Mouse (Mus musculus) urinary bladder, postnatal 10 days (tissue): ENCODE measurements around the gene Fgfr2.
"Not testable (repeated sequence)": the region's sequence is repeated elsewhere in the genome, so short reads cannot be mapped to it uniquely, and the experiment has no call there.

Experiments
- DNase-seq: peaks from one replicate; pipeline ENCODE4 v3.0.0; 2022; ENCODE audit warnings: low spot score

Fgfr2 gene

DNA sequence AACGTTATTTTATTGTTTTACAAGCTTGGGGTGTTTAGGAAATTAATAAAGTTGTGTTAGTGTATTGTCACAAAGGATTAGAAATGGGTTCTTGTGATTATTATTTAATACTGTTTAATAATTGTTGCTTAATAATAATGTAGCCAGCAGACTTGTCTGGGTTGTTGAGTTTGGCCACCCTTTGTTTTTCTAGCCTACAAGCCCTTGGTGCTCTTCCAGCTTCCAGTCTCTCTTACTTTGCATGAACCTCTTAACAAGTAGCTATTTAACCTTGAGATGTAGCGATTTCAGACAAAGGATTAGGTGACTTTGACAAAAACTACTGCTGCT is 1711.2 kb downstream of the Fgfr2 start:
- no peak for DNase-seq

DNA sequence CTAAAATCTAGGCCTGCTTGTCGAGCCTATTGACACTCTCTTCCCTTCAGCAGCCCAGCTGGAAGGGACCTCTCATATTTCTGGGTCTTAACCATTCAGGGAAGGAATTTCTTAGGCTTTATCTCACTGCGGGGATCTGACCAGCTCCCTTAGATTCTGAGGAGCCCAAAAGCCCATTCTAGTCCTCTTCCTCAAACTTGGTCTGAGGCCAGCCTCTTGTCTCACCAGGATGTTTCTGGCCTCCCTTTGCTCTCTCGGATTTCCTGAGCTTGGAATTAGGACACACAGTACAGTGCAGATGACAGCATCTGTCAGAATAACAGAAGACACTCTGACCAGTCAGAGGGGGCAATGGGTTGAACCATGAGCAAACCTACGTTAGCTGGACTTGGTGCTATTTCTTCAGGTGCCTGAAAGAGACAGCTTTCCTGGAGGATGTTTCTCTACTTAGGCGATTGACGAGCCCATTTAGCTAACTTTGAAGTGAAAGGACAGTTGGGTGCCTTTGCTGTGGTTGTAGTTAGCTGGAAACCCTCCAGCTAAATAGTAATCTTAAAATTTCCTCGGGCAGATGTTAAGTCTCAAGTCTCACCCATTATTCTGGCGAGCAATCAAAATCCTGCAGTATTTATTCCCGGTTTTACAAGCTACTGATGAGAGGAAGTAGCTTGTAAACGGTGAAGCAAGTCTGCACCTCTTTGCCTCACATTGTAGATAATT is 1711.8 kb downstream of the Fgfr2 start:
- DNase-seq, result no peak

- DNase-seq, result peak; percentile 96
These were observed 1712.6 kb downstream of the Fgfr2 start, which contains the start of the genes Ikzf5 and Acadsb for GRCm38 (mm10) chr7:131410416-131411058. Ikzf5 (minus strand) TSS chr7:131410521. Acadsb (plus strand) TSS chr7:131410601.

GRCm38 (mm10) chr7:131409988-131410385 is 1713.2 kb downstream of the Fgfr2 start:
- no peak for DNase-seq

- no peak for DNase-seq
These were observed 1713.7 kb downstream of the Fgfr2 start for GRCm38 (mm10) chr7:131409321-131409987.

DNA sequence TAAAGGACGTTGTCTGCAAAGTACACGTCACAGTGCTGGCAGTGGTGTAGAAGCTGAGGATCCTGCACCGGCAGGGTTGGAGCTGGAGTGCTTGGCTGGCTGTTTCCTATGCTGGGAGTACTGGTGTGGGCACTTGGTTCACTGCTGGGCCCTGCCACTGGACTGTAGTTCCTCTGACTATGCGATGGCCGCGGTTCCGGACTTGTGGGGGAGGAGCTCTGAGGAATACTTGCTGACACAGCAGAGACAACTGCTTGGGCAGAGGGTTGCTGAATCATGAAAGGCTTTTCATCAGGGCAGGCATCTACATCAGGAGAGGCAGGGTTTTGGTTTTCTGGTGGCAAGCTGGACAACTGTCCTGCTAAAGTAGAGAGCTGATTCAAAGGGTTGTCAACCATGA is 1731.4 kb downstream of the Fgfr2 start:
- not testable (repeated sequence) for DNase-seq

DNA sequence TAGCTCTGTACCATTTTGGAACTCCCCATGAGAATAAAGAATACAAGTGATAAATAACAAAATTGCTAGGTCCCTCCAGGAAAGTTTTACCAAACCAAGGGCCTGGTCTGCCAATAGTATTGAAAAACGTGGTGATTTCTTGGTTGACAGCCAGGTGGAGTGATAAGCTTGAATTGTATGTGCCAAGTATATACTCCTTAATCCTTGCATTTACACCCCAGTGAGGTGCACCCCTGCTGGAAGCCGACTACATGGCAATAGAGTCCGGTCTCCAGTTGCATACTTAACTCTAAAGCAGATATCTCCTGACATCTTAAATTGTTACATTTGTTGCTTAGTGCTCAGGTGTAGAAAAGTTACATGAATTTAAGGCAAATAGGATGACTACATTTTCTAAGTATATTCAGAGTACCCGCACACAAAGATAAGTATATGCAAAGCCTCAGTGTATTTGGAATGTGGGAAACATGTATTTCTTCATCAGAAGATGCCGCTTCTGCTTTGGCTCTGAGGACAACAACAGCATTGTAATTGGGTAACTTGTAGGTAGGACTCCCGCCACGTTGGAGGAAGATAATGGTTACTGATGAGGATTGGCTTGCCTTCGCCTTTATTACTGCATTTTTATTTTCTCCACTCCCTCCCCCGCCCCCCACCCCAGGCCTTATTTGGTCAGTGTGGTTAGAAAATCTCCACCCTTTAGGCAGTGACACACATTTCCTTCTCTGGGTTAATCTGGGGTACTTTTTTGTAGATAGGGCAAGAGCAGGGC is 1751.1 kb downstream of the Fgfr2 start:
- no peak for DNase-seq

GRCm38 (mm10) chr7:131371470-131371860 is 1751.7 kb downstream of the Fgfr2 start:
- DNase-seq, result no peak

GRCm38 (mm10) chr7:131370648-131371469 is 1752.3 kb downstream of the Fgfr2 start, which contains the start of gene Pstk:
Pstk (plus strand) TSS chr7:131371141.
- peak; percentile 44 for DNase-seq

DNA sequence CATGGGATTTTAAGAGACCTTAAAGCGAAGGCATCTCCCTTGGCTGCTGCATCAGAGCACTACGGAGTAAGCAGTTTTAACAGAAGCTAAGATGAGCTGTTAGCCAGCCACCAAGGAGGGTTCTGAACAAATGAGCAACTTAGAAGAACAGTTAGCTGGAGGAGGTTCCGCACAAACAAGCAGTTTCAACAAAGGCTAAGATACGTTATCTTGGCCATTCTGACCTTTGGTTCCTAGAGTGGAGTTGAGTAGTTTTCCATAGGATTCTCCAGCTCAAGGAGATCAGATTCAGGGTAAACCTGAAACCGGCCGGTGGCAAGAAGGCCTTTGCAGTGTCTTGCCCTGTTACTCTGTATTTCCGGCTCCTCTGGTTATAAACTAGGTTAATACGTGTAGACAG is 1759.0 kb downstream of the Fgfr2 start:
- no peak for DNase-seq

GRCm38 (mm10) chr7:131362615-131363300 is 1760.4 kb downstream of the Fgfr2 start, which contains the start of gene 2310057M21Rik:
2310057M21Rik (minus strand) TSS chr7:131362759.
- DNase-seq, result peak; percentile 76

DNA sequence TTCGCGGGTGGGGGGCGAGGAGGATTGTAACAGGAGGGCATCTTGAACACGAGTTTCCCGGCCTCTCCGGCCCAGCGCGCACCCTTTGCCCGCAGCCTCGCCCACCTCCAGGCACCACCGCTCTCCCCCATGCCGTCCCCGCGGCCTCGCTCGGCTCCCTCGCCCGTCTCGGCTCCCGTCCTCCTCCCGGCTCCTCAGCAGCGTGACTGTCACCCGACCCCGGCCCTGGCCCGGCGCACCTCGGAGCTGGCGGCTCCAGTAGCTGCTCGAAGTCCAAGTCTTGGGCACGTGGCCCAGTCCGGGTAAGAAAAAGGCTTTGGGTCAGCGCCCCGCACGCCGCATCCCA is 1760.9 kb downstream of the Fgfr2 start:
- DNase-seq, result peak; percentile 14

DNA sequence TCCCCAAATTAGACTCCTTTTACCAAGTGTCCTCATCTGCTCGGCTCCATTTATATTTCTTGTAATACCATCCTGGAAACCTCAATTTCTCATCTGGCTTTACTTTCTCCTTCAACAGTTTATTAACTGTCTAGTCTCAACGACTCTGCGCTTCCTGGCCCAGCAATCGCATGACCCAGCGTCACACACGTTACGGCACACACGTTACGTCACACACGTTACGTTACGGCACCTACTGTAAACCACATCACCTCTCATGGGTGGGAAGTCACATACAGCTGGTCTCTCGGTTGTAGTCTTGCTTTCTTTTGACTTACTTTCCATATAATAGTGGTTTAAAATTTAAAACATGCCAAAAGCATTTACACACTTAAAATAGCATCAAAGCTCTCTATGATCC is 1767.0 kb downstream of the Fgfr2 start:
- DNase-seq, result no peak

- DNase-seq, result no peak
These were observed 1777.2 kb downstream of the Fgfr2 start for GRCm38 (mm10) chr7:131345856-131346541.

DNA sequence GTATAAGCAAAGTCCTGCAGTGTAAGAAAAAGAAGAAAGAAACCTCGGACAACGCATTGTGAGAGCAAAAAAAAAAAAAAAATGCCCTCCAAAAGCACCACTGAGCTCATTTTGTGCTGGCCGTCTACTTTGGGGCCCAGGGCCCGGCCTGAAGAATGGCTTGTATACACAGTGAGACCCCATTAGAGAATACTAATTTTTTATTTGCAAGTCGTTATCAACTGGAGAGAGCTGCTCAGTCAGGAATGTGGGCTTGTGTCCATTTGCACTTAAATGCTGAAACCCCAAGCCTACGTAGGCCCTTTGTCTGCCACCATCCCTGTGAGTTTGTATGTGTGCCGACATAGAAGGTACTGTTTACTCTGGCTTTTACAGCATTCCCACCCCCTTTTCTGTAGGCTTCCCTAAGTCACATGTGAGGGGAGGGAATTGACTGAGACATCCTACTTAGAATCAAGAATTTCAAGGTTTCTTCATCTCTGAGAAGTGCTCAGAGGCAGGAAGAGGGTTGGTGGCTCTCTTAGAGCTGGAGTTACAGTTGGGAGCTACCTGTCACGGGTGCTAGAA is 1785.6 kb downstream of the Fgfr2 start:
- DNase-seq, result no peak

DNA sequence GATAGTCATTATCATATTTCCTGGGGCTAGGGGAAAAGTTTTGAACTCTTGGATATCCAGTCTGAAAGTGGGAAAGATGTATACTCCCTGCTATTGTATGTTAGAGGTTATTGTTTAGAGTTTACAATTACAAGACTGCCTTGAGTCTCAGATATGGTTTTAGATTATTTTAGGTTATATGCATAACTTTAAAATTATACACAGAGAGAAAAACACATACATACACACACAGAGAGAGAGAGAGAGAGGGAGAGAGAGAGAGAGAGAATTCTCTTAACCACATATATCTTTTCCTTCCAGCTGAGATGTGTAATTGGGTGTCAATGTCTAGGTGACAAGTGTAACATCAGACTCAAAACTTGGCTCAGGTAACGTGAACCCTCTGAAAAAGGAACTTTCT is 1789.6 kb downstream of the Fgfr2 start, which contains the start of gene Fam24a:
Fam24a (plus strand) TSS at position 301 of the 400 bp plus-strand sequence.
- DNase-seq, result no peak

GRCm38 (mm10) chr7:131331688-131332087 is 1791.5 kb downstream of the Fgfr2 start:
- no peak for DNase-seq

DNA sequence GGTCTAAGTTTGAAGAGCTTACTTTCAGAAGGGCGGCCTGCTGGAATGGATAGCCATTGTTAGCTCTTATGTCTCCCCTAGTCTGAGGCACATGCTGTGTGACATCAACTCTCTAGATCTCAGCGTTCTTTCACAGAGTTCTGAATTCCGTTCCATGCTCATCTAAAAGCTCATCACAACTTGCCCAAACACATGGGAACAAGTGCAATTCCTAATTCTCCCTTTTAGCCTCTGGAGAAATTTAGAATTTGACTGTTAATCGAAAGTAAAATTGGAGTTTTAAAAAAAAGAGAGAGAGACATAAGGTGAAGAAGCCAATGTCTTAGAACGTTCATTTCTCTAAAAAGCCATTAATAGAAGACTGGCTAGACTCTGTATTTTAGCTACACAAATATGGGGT is 1793.7 kb downstream of the Fgfr2 start, which contains the start of gene Fam24b:
Fam24b (minus strand) TSS at position 101 of the 400 bp plus-strand sequence.
- no peak for DNase-seq

- DNase-seq, result no peak
These were observed 1796.1 kb downstream of the Fgfr2 start for GRCm38 (mm10) chr7:131327054-131327453.

DNA sequence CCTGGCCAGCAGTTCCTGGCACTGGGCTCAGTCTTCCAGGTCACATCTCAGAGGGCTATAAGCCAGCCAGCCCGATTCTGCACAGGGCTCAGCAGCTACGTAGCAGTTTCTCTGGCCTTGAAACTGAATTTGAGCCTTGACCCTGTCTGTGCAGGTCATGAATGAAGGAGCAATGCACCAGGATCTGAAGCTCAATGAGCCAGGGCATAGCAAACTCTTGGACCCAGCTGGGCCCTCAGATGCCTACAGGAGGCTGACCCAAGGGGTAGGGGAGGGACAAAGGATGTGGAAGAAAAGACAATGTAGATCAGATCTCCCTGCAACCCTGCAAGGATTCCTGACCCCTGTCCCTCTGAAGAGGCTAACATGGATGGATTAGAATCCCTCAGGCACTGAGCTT is 1801.0 kb downstream of the Fgfr2 start, which contains the start of gene Cuzd1:
Cuzd1 (minus strand) TSS at position 101 of the 400 bp plus-strand sequence.
- no peak for DNase-seq
